Mouse (Mus musculus): ENCODE results near the gene Fuom.

The Fuom gene

GRCm38 (mm10) chr7:140116329-140117054 lies 14.3 kb upstream of the Fuom start, which contains the start of gene Echs1:
Gene Echs1, minus strand, starts transcription at chr7:140116476.
- Histone ChIP-seq H3K36me3 (ENCODE audit: insufficient read depth, low read length) (peaks cover 22% of the 10 kb centered on the region), H3K27me3 (ENCODE audit: insufficient read depth, low read length) (no peaks in the 10 kb centered on the region), H3K9me3 (ENCODE audit: low read length) (no peaks in the 10 kb centered on the region), H3K4me3 (replicated peaks; ENCODE audit: low read length) (peak within 1 kb of the TSS; percentile 92), H3K4me1 (replicated peaks; ENCODE audit: low read depth, low read length) (peaks cover 30% of the 10 kb centered on the region)
- TF ChIP-seq POU5F1 (IDR thresholded peaks at IDR 0.05; ENCODE audit: borderline replicate concordance, low read length) = no peak
- TF ChIP-seq CTCF (conservative IDR thresholded peaks at IDR 0.05; ENCODE audit: low read length) = no peak
- no peak for TF ChIP-seq NANOG (IDR thresholded peaks at IDR 0.05; ENCODE audit: borderline replicate concordance, low read length)

GRCm38 (mm10) chr7:140115583-140116328 lies 13.5 kb upstream of the Fuom start, which contains the start of gene Paox:
Gene Paox, plus strand, starts transcription at chr7:140115799.
- H3K4me1 ChIP-seq (replicated peaks; ENCODE audit: low read depth, low read length) = peaks cover 28% of the 10 kb centered on the region
- peak within 1 kb of the TSS; percentile 92 for H3K4me3 ChIP-seq (replicated peaks; ENCODE audit: low read length)
- no peaks in the 10 kb centered on the region for H3K9me3 ChIP-seq (ENCODE audit: low read length)
- peaks cover 29% of the 10 kb centered on the region for H3K36me3 ChIP-seq (ENCODE audit: insufficient read depth, low read length)
- TF ChIP-seq NANOG (IDR thresholded peaks at IDR 0.05; ENCODE audit: borderline replicate concordance, low read length) = no peak
- TF ChIP-seq CTCF (conservative IDR thresholded peaks at IDR 0.05; ENCODE audit: low read length) = no peak
- no peak for TF ChIP-seq POU5F1 (IDR thresholded peaks at IDR 0.05; ENCODE audit: borderline replicate concordance, low read length)
- no peaks in the 10 kb centered on the region for H3K27me3 ChIP-seq (ENCODE audit: insufficient read depth, low read length)

- H3K4me1 ChIP-seq (replicated peaks; ENCODE audit: low read depth, low read length) = peaks cover 19% of the 10 kb centered on the region
- H3K36me3 ChIP-seq (ENCODE audit: insufficient read depth, low read length) = peaks cover 67% of the 10 kb centered on the region
- H3K9me3 ChIP-seq (ENCODE audit: low read length) = no peaks in the 10 kb centered on the region
- no peaks in the 10 kb centered on the region for H3K27me3 ChIP-seq (ENCODE audit: insufficient read depth, low read length)
- TF ChIP-seq NANOG (IDR thresholded peaks at IDR 0.05; ENCODE audit: borderline replicate concordance, low read length) (no peak), CTCF (conservative IDR thresholded peaks at IDR 0.05; ENCODE audit: low read length) (no peak), POU5F1 (IDR thresholded peaks at IDR 0.05; ENCODE audit: borderline replicate concordance, low read length) (no peak)
- H3K4me3 ChIP-seq (replicated peaks; ENCODE audit: low read length) = no peak overlapping the region
These were observed 9.7 kb upstream of the Fuom start for GRCm38 (mm10) chr7:140111943-140112342.

DNA sequence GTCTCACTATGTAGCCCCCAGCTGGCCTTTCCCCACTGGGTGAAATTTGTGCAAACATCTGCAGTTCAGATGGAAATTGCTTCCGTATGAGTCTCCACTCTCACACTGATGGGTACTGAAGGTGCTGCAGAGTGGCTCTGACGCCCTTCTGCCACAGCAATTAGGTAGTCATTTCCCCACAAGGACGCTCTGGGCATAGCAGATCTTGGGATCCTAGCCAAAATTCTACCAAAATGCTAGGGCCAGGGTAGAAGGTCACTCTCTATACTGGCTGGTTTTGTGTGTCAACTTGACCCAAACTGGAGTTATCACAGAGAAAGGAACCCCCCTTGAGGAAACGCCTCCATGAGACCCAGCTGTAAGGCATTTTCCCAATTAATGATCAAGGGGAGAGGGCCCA lies 1.8 kb upstream of the Fuom start:
- Histone ChIP-seq H3K36me3 (ENCODE audit: insufficient read depth, low read length) (peaks cover 53% of the 10 kb centered on the region), H3K9me3 (ENCODE audit: low read length) (no peaks in the 10 kb centered on the region)
- TF ChIP-seq POU5F1 (IDR thresholded peaks at IDR 0.05; ENCODE audit: borderline replicate concordance, low read length) (no peak), CTCF (conservative IDR thresholded peaks at IDR 0.05; ENCODE audit: low read length) (no peak), NANOG (IDR thresholded peaks at IDR 0.05; ENCODE audit: borderline replicate concordance, low read length) (no peak)

DNA sequence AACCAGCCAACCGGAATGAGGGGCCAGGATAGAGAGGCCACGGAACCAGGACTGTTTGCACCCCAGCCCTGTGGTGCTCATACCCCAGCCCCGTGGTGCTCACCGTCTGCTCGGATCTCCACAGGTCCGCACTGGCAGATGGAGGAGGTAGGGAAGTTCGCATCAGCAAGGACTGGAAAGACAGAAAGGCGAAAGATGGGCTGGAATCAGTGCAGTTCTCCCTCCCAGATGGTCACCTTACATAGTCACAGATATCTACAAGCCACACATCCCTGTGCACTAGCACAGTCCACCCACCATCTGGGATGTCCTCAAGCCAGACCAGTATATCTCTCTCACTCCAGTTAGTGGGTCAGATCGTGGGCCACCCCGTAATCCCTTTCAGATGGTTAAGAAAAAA lies 743 bp downstream of the Fuom start:
- H3K27me3 ChIP-seq (ENCODE audit: insufficient read depth, low read length) = peaks cover 3% of the 10 kb centered on the region; the same call in 1 of the 2 replicates
- peaks cover 35% of the 10 kb centered on the region for H3K36me3 ChIP-seq (ENCODE audit: insufficient read depth, low read length)
- peaks cover 22% of the 10 kb centered on the region for H3K4me1 ChIP-seq (replicated peaks; ENCODE audit: low read depth, low read length)
- TF ChIP-seq POU5F1 (IDR thresholded peaks at IDR 0.05; ENCODE audit: borderline replicate concordance, low read length) = no peak
- no peak for TF ChIP-seq CTCF (conservative IDR thresholded peaks at IDR 0.05; ENCODE audit: low read length)
- no peak for TF ChIP-seq NANOG (IDR thresholded peaks at IDR 0.05; ENCODE audit: borderline replicate concordance, low read length)
- H3K9me3 ChIP-seq (ENCODE audit: low read length) = no peaks in the 10 kb centered on the region
- peak overlapping the region; percentile 76 for H3K4me3 ChIP-seq (replicated peaks; ENCODE audit: low read length)

More for the DNA sequence above, 1.8 kb upstream of the Fuom start:
- H3K4me1 ChIP-seq (replicated peaks; ENCODE audit: low read depth, low read length) = peaks cover 22% of the 10 kb centered on the region
- peaks cover 3% of the 10 kb centered on the region; the same call in 1 of the 2 replicates for H3K27me3 ChIP-seq (ENCODE audit: insufficient read depth, low read length)
- H3K4me3 ChIP-seq (replicated peaks; ENCODE audit: low read length) = no peak overlapping the region

- Histone ChIP-seq H3K9me3 (ENCODE audit: low read length) (no peaks in the 10 kb centered on the region), H3K4me3 (replicated peaks; ENCODE audit: low read length) (no peak overlapping the region), H3K4me1 (replicated peaks; ENCODE audit: low read depth, low read length) (peaks cover 22% of the 10 kb centered on the region), H3K36me3 (ENCODE audit: insufficient read depth, low read length) (peaks cover 15% of the 10 kb centered on the region), H3K27me3 (ENCODE audit: insufficient read depth, low read length) (peaks cover 15% of the 10 kb centered on the region; the same call in 1 of the 2 replicates)
- TF ChIP-seq POU5F1 (IDR thresholded peaks at IDR 0.05; ENCODE audit: borderline replicate concordance, low read length) = no peak
These were observed 3.8 kb downstream of the Fuom start for GRCm38 (mm10) chr7:140098466-140098865.

DNA sequence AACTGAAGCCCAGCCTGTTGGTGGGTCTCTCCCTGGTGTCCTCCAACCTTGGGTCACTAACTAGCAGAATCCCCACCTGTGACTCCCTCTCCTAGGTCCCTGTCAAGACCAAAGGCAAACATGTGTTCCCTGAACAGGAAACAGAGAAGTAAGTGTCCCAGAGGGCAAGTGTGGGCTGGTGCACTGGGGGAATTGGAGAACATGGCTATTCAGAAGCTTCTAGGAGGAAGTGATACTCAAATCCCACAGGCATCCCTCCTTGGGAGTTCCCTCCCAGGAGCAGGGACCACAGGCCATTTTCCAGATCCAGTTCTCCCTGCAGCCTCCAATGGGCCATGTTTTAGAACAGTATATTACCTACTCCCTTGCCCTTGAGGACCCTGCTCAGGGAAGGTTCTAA lies 6.2 kb downstream of the Fuom start:
- H3K4me3 ChIP-seq (replicated peaks; ENCODE audit: low read length) = no peak overlapping the region
- peaks cover 12% of the 10 kb centered on the region; the same call in 1 of the 2 replicates for H3K27me3 ChIP-seq (ENCODE audit: insufficient read depth, low read length)
- peaks cover 15% of the 10 kb centered on the region for H3K36me3 ChIP-seq (ENCODE audit: insufficient read depth, low read length)
- peaks cover 4% of the 10 kb centered on the region for H3K4me1 ChIP-seq (replicated peaks; ENCODE audit: low read depth, low read length)
- TF ChIP-seq NANOG (IDR thresholded peaks at IDR 0.05; ENCODE audit: borderline replicate concordance, low read length) (no peak), CTCF (conservative IDR thresholded peaks at IDR 0.05; ENCODE audit: low read length) (no peak), POU5F1 (IDR thresholded peaks at IDR 0.05; ENCODE audit: borderline replicate concordance, low read length) (no peak)
- no peaks in the 10 kb centered on the region for H3K9me3 ChIP-seq (ENCODE audit: low read length)

GRCm38 (mm10) chr7:140095556-140095955 lies 6.7 kb downstream of the Fuom start:
- Histone ChIP-seq H3K4me1 (replicated peaks; ENCODE audit: low read depth, low read length) (no peaks in the 10 kb centered on the region; the same call in 1 of the 2 replicates), H3K4me3 (replicated peaks; ENCODE audit: low read length) (no peak overlapping the region), H3K9me3 (ENCODE audit: low read length) (no peaks in the 10 kb centered on the region), H3K36me3 (ENCODE audit: insufficient read depth, low read length) (peaks cover 15% of the 10 kb centered on the region), H3K27me3 (ENCODE audit: insufficient read depth, low read length) (peaks cover 12% of the 10 kb centered on the region; the same call in 1 of the 2 replicates)
- TF ChIP-seq NANOG (IDR thresholded peaks at IDR 0.05; ENCODE audit: borderline replicate concordance, low read length) = no peak
- TF ChIP-seq CTCF (conservative IDR thresholded peaks at IDR 0.05; ENCODE audit: low read length) = no peak
- no peak for TF ChIP-seq POU5F1 (IDR thresholded peaks at IDR 0.05; ENCODE audit: borderline replicate concordance, low read length)

All from E14TG2a.4 (cell line).